Mouse (Mus musculus) intestine, embryonic 15.5 days (tissue): ENCODE data around the gene Siglec1. TPM values are rescaled to one million over a fixed set of nuclear protein-coding genes. Genes with fewer than 3 reads are reported as not detected.

ENCODE experiments used
- ATAC-seq: fragments of 200-750 bp; cut with Nextera tagmentation; 2 replicates; pipeline ENCODE4 v1.8.0; 2017; ENCODE audit warnings: moderate TSS enrichment, moderate library complexity
- H3K27ac ChIP-seq: fragments of 300-500 bp; sonication (generic); 2 replicates; pipeline ENCODE4 v1.5.1; 2015; ENCODE audit warnings: mild to moderate bottlenecking, inconsistent platforms
- H3K27me3 ChIP-seq: fragments of 300-500 bp; sonication (generic); replicated peaks from 2 replicates; pipeline ENCODE4 v1.6.1; 2015; ENCODE audit warnings: inconsistent platforms
- H3K36me3 ChIP-seq: fragments of 300-500 bp; sonication (generic); 2 replicates; pipeline ENCODE4 v1.6.1; 2015; ENCODE audit warnings: inconsistent platforms
- H3K4me1 ChIP-seq: fragments of 300-500 bp; sonication (generic); replicated peaks from 2 replicates; pipeline ENCODE4 v1.6.1; 2015; ENCODE audit warnings: inconsistent platforms
- H3K4me2 ChIP-seq: fragments of 300-500 bp; sonication (generic); replicated peaks from 2 replicates; pipeline ENCODE4 v1.6.1; 2015; ENCODE audit warnings: mild to moderate bottlenecking, inconsistent platforms
- H3K4me3 ChIP-seq: fragments of 300-500 bp; sonication (generic); replicated peaks from 2 replicates; pipeline ENCODE4 v1.5.1; 2015; ENCODE audit warnings: inconsistent platforms
- H3K9ac ChIP-seq: fragments of 300-500 bp; sonication (generic); 2 replicates; pipeline ENCODE4 v1.6.1; 2015; ENCODE audit warnings: inconsistent platforms
- H3K9me3 ChIP-seq: fragments of 300-500 bp; sonication (generic); 2 replicates; pipeline ENCODE4 v1.6.1; 2016; ENCODE audit warnings: inconsistent platforms
- WGBS: fragments of 180-500 bp; shearing (Covaris S2); methylation state at CpG from one replicate; pipeline ENCODE4 v1.1.7; 2015; 5-methylcytosine and 5-hydroxymethylcytosine counted together
- polyA plus RNA-seq: library from polyadenylated mRNA; unstranded; fragments of >200 nt; fragmentation: Nextera tagmentation; extraction: Ambion mirVana; gene quantifications from 2 replicates; pipeline ENCODE4 v1.2.1, GENCODE M21; 2015

The Siglec1 gene
- polyA plus RNA-seq = 0.24 and 0.35 TPM in 2 replicates

- no peak for ATAC-seq
- Histone ChIP-seq H3K4me2 (no peak within 1 kb of the TSS), H3K4me3 (no peak within 1 kb of the TSS), H3K27me3 (no peaks in the 10 kb centered on the region), H3K9ac (no peak within 1 kb of the TSS), H3K27ac (no peak within 1 kb of the TSS), H3K9me3 (no peaks in the 10 kb centered on the region), H3K36me3 (no peaks in the 10 kb centered on the region), H3K4me1 (no peaks in the 10 kb centered on the region)
- WGBS = 82% methylated on average over 11 of the region's 11 CpGs
Observed at GRCm38 (mm10) chr2:131086667-131087390, at the start of gene Siglec1. Gene Siglec1, minus strand, starts transcription at chr2:131086765.

DNA sequence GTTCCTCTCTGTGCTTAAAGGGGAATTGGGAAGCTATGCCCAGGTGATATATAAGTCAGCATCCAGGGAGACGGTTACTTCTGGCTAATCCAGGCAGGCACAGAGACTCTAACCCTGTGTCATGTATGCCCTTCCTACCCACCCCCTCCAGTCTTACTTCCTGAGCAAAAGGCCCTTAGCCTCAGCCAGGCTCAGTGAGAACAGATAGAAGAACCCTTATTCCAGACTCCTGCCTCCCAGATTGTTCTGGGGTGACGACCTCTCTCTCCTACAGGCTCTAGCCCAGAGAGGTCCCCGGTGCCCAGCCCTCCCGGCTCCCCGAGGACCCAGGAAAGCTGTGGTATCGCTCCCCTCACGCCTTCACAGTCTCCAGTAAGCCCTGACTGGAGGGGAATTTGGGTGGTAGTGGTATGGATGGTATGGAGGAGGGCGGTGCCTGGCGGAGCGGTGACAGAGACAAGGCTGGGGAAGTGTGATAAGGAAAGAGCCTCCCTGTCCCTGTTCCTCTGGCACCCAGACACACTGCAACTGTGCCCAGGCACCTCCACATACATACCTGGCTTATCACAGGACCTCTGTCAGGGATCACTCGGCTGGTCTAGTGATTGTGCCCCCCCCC is 49.1 kb upstream of the Siglec1 start:
- peak; percentile 84 for ATAC-seq
- WGBS = 63% methylated on average over 11 of the region's 11 CpGs
- Histone ChIP-seq H3K4me1 (0 out of 2 replicates have a peak, but pooled peaks cover 6% of the 10 kb centered on the region), H3K27me3 (no peaks in the 10 kb centered on the region), H3K9me3 (no peaks in the 10 kb centered on the region), H3K4me2 (no peak overlapping the region), H3K36me3 (peaks cover 13% of the 10 kb centered on the region; the same call in 1 of the 2 replicates), H3K27ac (no peak overlapping the region), H3K9ac (no peak overlapping the region), H3K4me3 (no peak overlapping the region)

DNA sequence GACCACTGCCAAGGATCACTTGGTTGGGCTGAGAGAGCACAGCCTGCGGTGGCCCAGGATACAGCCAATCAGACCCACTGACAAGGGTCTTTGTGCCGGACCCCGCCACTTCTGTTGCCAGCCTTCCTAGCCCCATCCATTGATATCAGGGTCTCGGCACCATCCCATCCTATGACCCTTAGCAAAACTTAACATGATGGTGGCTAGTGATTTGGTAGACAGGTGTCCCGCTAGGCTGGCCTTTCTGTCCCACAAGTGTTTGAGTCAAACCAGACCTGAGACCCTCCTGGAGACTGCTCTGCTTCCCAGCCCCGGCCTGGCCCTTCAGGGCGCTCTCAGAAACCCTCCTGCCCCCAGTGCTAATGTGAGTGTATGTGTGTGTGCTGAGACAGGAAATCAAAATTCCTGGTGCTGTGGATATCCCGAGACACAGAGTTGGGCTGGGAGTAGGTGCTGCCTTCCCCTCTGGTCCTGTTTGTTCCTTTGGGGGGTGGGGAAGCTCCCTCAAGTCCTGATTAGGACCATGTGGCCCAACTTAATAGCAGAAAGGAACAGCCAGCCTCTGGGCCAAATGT is 48.3 kb upstream of the Siglec1 start:
- H3K4me2 ChIP-seq = no peak overlapping the region
- H3K36me3 ChIP-seq = peaks cover 13% of the 10 kb centered on the region; the same call in 1 of the 2 replicates
- no peaks in the 10 kb centered on the region for H3K9me3 ChIP-seq
- H3K27ac ChIP-seq = no peak overlapping the region
- H3K4me3 ChIP-seq = no peak overlapping the region
- H3K27me3 ChIP-seq = no peaks in the 10 kb centered on the region
- 0 out of 2 replicates have a peak, but pooled peaks cover 3% of the 10 kb centered on the region for H3K4me1 ChIP-seq
- no peak overlapping the region for H3K9ac ChIP-seq
- ATAC-seq = no peak
- 88% methylated on average over 8 of the region's 8 CpGs for WGBS

DNA sequence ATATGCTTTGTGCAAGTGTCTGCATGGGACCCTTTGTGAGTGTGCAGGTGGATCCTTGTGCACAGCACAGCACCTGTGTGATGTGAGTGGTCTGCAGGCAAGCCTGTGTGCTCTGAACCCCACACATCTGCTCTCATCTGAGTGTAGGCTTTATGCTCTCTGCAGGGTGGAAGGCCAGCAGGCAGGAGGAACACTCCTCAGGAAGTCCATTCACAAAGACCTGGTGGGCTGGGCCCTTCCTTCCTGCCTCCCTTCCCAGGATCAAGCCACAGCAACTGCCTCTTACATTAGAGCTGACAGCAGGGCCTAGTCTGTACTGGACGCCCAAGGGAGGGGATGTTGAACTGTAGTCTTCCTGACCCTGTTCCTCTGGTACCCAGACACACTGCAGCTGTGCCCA is 47.8 kb upstream of the Siglec1 start:
- Histone ChIP-seq H3K36me3 (peaks cover 13% of the 10 kb centered on the region; the same call in 1 of the 2 replicates), H3K4me1 (0 out of 2 replicates have a peak, but pooled peaks cover 4% of the 10 kb centered on the region), H3K9ac (no peak overlapping the region), H3K4me3 (no peak overlapping the region), H3K9me3 (no peaks in the 10 kb centered on the region), H3K4me2 (no peak overlapping the region), H3K27ac (no peak overlapping the region), H3K27me3 (no peaks in the 10 kb centered on the region)
- ATAC-seq = 0 out of 2 replicates have a peak, but pooled peaks have one; percentile 12
- WGBS = 76% methylated on average over 1 of the region's 1 CpGs

DNA sequence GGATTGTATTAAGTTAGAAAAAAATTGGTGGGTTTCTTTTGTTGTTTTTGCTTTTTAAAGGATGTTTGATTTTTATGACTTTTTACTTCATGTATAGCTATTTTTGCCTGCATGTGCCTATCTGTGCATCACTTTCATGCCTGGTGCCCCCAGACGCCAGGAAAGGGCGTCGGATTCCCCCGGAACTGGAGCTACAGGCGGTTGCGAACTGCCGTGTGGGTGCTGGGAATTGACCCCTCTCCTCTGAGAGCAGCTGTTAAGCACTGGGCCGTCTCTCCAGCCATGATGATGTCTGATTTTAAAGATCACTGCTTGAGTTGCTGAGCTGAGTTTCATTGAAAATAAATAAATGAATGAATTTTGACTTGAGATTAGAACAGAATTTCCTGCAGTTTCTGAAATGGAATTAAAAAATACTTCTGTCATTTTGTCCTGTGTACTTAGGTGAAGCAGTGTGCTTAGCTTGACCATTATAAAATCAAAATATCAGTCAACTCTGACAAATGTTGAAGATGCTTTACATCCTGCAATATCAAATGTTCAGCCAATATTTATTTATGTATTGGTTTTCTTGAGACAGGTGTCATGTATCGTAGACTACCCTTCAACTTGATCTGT is 46.5 kb upstream of the Siglec1 start, which contains the start of gene Gm11037:
TSS of gene Gm11037 (plus strand) at position 568 of the 618 bp plus-strand sequence.
- no peak for ATAC-seq
- Histone ChIP-seq H3K27ac (no peak within 1 kb of the TSS), H3K9me3 (no peaks in the 10 kb centered on the region), H3K4me1 (peaks cover 4% of the 10 kb centered on the region; the same call in 1 of the 2 replicates), H3K36me3 (peaks cover 5% of the 10 kb centered on the region; the same call in 1 of the 2 replicates), H3K4me2 (no peak within 1 kb of the TSS), H3K27me3 (no peaks in the 10 kb centered on the region), H3K4me3 (no peak within 1 kb of the TSS), H3K9ac (no peak within 1 kb of the TSS)
- WGBS = 84% methylated on average over 9 of the region's 9 CpGs

- no peaks in the 10 kb centered on the region for H3K9me3 ChIP-seq
- 87% methylated on average over 10 of the region's 10 CpGs for WGBS
- peaks cover 5% of the 10 kb centered on the region; the same call in 1 of the 2 replicates for H3K36me3 ChIP-seq
- H3K4me1 ChIP-seq = peaks cover 4% of the 10 kb centered on the region; the same call in 1 of the 2 replicates
- no peaks in the 10 kb centered on the region for H3K27me3 ChIP-seq
- ATAC-seq = no peak
- no peak overlapping the region for H3K4me3 ChIP-seq
- H3K9ac ChIP-seq = no peak overlapping the region
- no peak overlapping the region for H3K4me2 ChIP-seq
- H3K27ac ChIP-seq = no peak overlapping the region
Observed at GRCm38 (mm10) chr2:131132111-131132888, 45.7 kb upstream of the Siglec1 start.

GRCm38 (mm10) chr2:131130849-131131248 is 44.3 kb upstream of the Siglec1 start:
- Histone ChIP-seq H3K27me3 (no peaks in the 10 kb centered on the region), H3K4me3 (no peak overlapping the region), H3K36me3 (peaks cover 5% of the 10 kb centered on the region; the same call in 1 of the 2 replicates), H3K27ac (no peak overlapping the region), H3K4me2 (no peak overlapping the region), H3K9ac (no peak overlapping the region), H3K9me3 (no peaks in the 10 kb centered on the region), H3K4me1 (peaks cover 14% of the 10 kb centered on the region)
- 66% methylated on average over 2 of the region's 2 CpGs for WGBS
- ATAC-seq = no peak

- H3K9me3 ChIP-seq = no peaks in the 10 kb centered on the region
- peaks cover 5% of the 10 kb centered on the region; the same call in 1 of the 2 replicates for H3K36me3 ChIP-seq
- no peak overlapping the region for H3K4me3 ChIP-seq
- H3K27ac ChIP-seq = no peak overlapping the region
- H3K4me1 ChIP-seq = peaks cover 14% of the 10 kb centered on the region
- WGBS = 56% methylated on average over 5 of the region's 5 CpGs
- no peak overlapping the region for H3K9ac ChIP-seq
- no peak overlapping the region for H3K4me2 ChIP-seq
- no peaks in the 10 kb centered on the region for H3K27me3 ChIP-seq
- ATAC-seq = no peak
Observed at GRCm38 (mm10) chr2:131129836-131130235, 43.3 kb upstream of the Siglec1 start.

DNA sequence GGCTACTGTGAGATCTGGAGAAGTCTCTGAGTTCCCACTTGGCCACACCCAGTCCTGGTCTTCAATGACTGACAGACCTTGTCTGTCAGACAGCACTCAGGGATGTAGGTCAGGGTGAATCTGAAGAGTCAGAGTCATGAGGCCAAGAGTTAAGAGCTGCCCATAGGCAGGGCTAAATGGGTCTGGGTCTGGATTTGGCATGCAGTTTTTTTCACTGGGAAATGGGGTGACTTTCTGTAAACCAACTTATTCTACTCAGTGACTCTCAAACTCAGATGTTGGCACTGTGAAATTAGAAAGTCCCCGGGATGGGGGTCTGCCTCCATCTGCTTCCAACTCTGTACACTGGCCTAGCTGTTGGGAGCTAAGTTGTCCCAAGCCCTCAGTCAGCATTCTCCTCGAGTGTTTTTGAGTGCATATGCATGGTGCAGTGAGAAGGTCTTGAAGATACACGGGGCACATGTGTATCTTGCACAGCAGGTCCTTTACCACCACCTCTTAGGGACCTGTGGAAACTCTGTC is 42.1 kb upstream of the Siglec1 start:
- Histone ChIP-seq H3K27ac (no peak overlapping the region), H3K27me3 (no peaks in the 10 kb centered on the region), H3K4me1 (peaks cover 16% of the 10 kb centered on the region), H3K36me3 (no peaks in the 10 kb centered on the region), H3K9ac (no peak overlapping the region), H3K9me3 (no peaks in the 10 kb centered on the region), H3K4me3 (no peak overlapping the region), H3K4me2 (peak overlapping the region; percentile 88; the same call in 1 of the 2 replicates)
- WGBS = 73% methylated on average over 3 of the region's 3 CpGs
- ATAC-seq = no peak

GRCm38 (mm10) chr2:131128211-131128610 is 41.6 kb upstream of the Siglec1 start:
- no peaks in the 10 kb centered on the region for H3K9me3 ChIP-seq
- H3K4me2 ChIP-seq = peak overlapping the region; percentile 88
- H3K4me1 ChIP-seq = peaks cover 16% of the 10 kb centered on the region
- no peak overlapping the region for H3K27ac ChIP-seq
- H3K36me3 ChIP-seq = no peaks in the 10 kb centered on the region
- peak overlapping the region; percentile 47 for H3K4me3 ChIP-seq
- H3K27me3 ChIP-seq = no peaks in the 10 kb centered on the region
- 75% methylated on average over 5 of the region's 5 CpGs for WGBS
- H3K9ac ChIP-seq = no peak overlapping the region
- ATAC-seq = no peak

DNA sequence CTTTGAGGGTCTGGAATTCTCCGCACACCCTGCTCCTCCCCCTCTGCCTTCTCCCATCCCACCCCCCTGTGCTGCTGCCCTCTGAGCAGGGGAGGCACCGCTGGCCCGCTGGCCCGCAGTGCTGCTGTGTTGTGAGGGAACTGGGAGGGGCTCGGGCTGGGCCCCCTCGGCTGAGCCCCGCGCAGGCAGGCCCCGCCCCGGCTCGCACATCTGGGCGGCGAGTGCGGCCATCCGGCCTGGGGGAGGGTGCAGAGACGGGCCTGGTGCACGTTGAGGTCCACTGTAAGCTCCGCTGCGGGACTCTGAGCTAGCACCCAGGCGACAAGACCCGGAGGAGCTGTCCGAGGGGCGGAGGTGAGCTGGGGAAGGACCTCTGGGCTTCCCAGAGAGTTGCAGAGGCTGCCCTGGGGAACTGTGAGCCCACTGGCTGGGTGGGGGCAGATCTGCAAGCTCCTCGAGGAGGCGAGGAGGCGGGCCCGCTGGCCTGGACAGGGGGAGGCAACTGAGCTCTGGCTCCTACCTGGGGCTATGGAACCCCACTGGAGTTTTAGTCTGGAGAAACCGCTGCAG is 40.7 kb upstream of the Siglec1 start, which contains the start of gene Hspa12b:
TSS of gene Hspa12b (plus strand) at position 120 of the 570 bp plus-strand sequence.
- Histone ChIP-seq H3K27me3 (no peaks in the 10 kb centered on the region), H3K9me3 (no peaks in the 10 kb centered on the region), H3K4me3 (peak within 1 kb of the TSS; percentile 47), H3K27ac (peak within 1 kb of the TSS; percentile 24; the same call in 1 of the 2 replicates), H3K9ac (peak within 1 kb of the TSS; percentile 59), H3K4me1 (peaks cover 16% of the 10 kb centered on the region), H3K4me2 (peak within 1 kb of the TSS; percentile 88), H3K36me3 (no peaks in the 10 kb centered on the region)
- peak; percentile 95 for ATAC-seq
- WGBS = 1% methylated on average over 28 of the region's 28 CpGs
